Mouse (Mus musculus): ENCODE measurements at regions not wholly inside any gene's neighbourhood (a gene's known extent, or its start where the extent isn't known, plus 50 kb on each side); places are given as distances from the start of the nearest gene placed in this dataset.
"Not testable (repeated sequence)": the region's sequence is repeated elsewhere in the genome, so short reads cannot be mapped to it uniquely, and the experiment has no call there.

- no peak for ATAC-seq (ENCODE audit: insufficient number of reproducible peaks, low FRiP score, low TSS enrichment)
Measured at GRCm38 (mm10) chr3:117265790-117266189, 94.9 kb downstream of the Plppr4 start.

- ATAC-seq (ENCODE audit: insufficient number of reproducible peaks, low FRiP score, low TSS enrichment), result no peak
Measured at GRCm38 (mm10) chr3:117247833-117248232, 112.8 kb downstream of the Plppr4 start.

- ATAC-seq (ENCODE audit: insufficient number of reproducible peaks, low FRiP score, low TSS enrichment), result no peak
Measured at GRCm38 (mm10) chr3:117241810-117242209, 118.9 kb downstream of the Plppr4 start.

DNA sequence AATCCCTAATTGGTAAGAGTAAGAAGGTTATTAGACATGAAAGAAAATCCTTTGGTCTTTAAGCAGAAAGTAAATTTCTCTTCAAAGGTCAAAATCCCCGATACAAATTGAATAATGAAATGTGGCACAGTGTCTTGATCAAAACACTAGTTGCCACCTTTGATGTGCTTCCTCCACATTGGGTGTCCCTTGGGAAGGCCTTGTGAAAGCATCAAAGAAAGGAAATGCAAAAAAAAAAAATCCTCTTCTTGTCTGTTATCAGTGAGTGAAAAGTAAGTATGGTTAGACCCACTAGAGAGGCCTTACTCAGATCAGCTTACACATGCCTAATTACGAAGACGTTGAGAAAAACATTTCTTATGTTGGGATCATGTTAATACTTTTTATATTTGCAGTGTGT lies 134.1 kb downstream of the Plppr4 start:
- no peak for ATAC-seq (ENCODE audit: insufficient number of reproducible peaks, low FRiP score, low TSS enrichment)

- no peak for ATAC-seq (ENCODE audit: insufficient number of reproducible peaks, low FRiP score, low TSS enrichment)
Measured at GRCm38 (mm10) chr3:117225041-117225440, 135.6 kb downstream of the Plppr4 start.

DNA sequence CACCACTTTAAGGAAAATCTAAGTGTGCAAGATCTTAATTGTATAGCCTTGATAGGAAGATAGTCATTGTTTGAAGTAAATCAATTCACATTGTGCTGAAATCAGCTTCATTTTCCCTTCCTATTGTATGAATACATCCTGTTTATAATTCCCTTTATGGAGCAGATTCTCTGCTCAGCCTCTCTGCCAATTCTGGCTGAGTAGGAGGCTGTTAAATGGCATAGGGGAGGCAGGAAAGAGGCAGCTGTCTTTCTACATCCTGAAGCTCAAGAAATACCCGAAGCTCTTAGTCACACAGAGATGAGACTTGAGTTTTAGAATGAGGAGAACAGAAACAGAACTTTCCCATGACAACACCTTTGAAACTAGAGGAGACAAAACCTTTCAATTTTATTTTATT lies 142.7 kb downstream of the Plppr4 start:
- ATAC-seq (ENCODE audit: insufficient number of reproducible peaks, low FRiP score, low TSS enrichment), result no peak

DNA sequence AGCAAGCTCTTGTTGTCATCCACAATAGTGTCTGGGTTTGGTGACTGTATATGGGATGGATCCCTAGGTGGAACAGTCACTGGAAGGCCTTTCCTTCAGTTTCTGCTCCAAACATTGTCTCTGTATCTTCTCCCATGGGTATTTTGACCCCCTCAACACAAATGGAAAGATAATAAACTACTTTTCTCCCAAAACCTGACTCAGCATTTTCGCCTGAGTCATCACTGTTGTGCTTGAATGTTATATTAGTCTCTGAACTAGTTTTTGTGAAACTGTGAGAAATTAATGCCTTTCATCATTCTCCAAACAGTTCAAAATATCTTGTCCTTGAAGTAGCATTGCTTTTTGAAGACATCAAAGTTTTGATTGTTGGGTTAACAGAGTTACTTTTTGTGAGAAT lies 168.8 kb downstream of the Plppr4 start:
- ATAC-seq (ENCODE audit: insufficient number of reproducible peaks, low FRiP score, low TSS enrichment), result no peak

DNA sequence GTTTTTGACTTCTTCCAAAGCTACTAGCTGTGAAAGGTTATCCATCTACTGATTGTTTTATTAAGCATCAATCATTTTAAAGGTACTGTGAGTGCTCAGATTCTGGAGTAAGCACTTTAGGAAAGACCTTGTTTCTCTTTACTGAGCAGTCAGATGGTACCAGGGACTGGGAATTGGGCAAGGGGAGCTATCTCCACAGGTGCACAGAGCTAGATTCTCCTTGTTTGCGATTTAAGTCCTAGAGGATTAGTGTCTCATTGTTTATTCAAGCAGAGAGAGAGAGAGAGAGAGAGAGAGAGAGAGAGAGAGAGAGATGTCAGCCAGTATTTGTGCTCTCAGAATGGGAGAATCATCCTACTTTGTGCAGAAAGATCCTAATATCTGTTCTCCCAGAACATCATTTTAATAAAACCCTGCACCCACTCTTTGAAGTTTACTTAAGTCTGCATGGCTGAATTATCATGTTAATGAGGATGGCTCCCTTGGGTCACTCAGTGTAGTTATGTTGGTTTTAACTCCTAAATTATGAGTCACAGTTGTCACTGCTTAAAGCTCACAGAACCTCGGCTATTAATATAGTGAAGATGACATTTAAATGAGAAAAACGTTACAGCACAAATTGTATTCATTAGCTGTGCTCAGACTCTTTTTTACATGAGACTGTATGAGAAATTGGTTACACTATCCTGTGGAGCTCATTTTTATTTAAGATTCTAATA lies 171.7 kb downstream of the Plppr4 start:
- ATAC-seq (ENCODE audit: insufficient number of reproducible peaks, low FRiP score, low TSS enrichment), result no peak

DNA sequence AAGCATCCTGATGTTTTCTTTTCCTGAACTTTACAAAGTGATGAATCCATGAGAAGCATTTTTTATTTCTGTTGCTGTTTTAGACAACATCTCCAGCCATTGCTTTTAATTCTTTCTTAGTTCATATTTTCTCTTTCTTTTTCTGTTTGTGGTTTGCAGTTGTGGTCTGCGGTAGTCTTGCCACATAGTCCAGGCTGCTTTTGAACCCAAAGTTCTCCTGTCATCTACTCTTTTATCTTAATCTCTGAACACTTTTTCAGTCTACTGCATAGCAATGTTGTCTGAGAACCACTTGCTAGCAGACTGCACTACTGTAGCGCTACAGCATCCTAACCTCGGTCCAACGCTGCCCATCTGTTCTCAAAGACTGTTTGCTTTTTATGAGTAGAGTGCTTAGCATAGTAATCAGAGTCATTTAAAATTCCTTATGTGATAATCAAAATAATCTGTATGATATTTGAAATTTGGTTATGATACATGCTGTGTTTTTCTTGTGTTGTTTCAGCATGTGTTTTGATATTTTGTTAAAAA lies 177.0 kb downstream of the Plppr4 start:
- ATAC-seq (ENCODE audit: insufficient number of reproducible peaks, low FRiP score, low TSS enrichment), result no peak

DNA sequence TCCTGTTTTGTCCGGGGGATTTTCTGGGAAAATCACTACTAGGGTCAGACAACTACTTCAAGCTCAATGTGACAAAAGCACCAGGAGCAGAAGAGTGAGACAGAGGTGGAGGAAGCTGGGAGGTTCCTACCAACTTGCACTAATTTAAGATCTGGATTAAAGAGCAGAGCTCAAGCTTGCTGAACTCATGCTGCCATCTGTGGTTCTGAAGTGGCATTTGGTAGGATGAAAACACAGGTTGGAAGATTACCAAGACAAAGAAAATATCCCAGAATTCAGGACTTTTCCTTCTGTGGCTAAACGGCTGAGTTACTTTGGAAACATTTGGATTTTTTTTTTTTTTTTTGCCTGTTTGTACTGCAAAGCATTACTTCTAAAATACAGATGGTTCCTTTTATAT lies 190.9 kb downstream of the Plppr4 start:
- ATAC-seq (ENCODE audit: insufficient number of reproducible peaks, low FRiP score, low TSS enrichment), result no peak

DNA sequence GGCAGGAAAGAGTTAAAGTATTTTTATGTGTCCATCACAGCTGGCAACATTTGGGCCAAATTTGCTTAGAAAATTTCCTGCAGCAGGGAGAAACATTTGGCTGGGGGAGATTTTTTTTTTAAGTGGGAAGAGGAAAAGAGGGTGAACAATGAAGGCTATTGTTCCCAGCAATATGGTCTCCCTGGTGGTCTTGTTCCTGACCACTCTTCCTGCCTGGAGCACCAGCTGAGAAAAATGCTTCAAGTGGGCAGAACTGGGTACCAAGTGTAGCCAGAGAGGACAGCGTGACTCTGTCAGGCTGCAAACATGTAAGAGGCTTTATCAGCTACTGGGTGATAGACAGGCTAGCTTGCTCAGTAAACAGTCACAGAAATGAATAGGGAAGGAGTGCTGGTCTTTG lies 194.3 kb upstream of the Palmd start:
- no peak for ATAC-seq (ENCODE audit: insufficient number of reproducible peaks, low FRiP score, low TSS enrichment)

DNA sequence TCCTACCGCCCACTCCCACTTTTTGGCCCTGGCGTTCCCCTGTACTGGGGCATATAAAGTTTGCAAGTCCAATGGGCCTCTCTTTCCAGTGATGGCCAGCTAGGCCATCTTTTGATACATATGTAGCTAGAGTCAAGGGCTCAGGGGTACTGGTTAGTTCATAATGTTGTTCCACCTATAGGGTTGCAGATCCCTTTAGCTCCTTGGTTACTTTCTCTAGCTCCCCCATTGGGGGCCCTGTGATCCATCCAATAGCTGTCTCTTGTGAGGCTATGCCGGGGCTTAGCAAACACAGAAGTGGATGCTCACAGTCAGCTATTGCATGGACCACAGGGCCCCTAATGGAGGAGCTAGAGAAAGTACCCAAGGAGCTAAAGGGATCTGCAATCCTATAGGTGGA lies 191.9 kb upstream of the Palmd start:
- ATAC-seq (ENCODE audit: insufficient number of reproducible peaks, low FRiP score, low TSS enrichment), result not testable (repeated sequence)

- ATAC-seq (ENCODE audit: insufficient number of reproducible peaks, low FRiP score, low TSS enrichment), result no peak
Measured at GRCm38 (mm10) chr3:117155274-117155673, 186.5 kb upstream of the Palmd start.

- ATAC-seq (ENCODE audit: insufficient number of reproducible peaks, low FRiP score, low TSS enrichment), result no peak
Measured at GRCm38 (mm10) chr3:117153011-117153473, 184.3 kb upstream of the Palmd start.

GRCm38 (mm10) chr3:117152414-117152813 lies 183.6 kb upstream of the Palmd start:
- no peak for ATAC-seq (ENCODE audit: insufficient number of reproducible peaks, low FRiP score, low TSS enrichment)

- ATAC-seq (ENCODE audit: insufficient number of reproducible peaks, low FRiP score, low TSS enrichment), result no peak
Measured at GRCm38 (mm10) chr3:117147414-117147813, 178.6 kb upstream of the Palmd start.

GRCm38 (mm10) chr3:117139835-117140234 lies 171.0 kb upstream of the Palmd start:
- no peak for ATAC-seq (ENCODE audit: insufficient number of reproducible peaks, low FRiP score, low TSS enrichment)

DNA sequence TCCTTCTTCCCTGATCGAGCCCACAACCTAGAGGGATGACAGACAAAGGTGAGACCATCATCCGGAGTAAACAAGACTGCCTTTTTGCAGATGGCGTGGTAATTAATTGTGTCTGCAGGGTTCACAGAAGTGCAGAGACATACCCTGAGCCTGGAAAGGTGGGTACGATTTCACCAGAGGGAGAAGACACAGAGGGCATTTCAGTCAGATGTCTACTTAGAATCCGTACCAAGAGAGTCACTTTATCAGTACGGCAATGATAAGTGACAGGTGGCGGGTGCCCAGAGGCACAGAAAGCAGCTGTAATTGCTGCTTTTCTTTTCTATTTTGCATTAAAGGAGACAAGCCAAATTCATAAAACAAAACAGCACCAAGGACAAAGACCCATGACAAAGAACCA lies 169.9 kb upstream of the Palmd start:
- no peak for ATAC-seq (ENCODE audit: insufficient number of reproducible peaks, low FRiP score, low TSS enrichment)

GRCm38 (mm10) chr3:117132897-117133296 lies 164.1 kb upstream of the Palmd start:
- no peak for ATAC-seq (ENCODE audit: insufficient number of reproducible peaks, low FRiP score, low TSS enrichment)

GRCm38 (mm10) chr3:117122211-117122610 lies 153.4 kb upstream of the Palmd start:
- no peak for ATAC-seq (ENCODE audit: insufficient number of reproducible peaks, low FRiP score, low TSS enrichment)

- ATAC-seq (ENCODE audit: insufficient number of reproducible peaks, low FRiP score, low TSS enrichment), result peak; percentile 86
Measured at GRCm38 (mm10) chr3:117120086-117121055, 151.6 kb upstream of the Palmd start.

Measured in cerebellum, adult (tissue).